Mouse (Mus musculus) cerebellum, adult 2 months (tissue): Measurements from ENCODE around the gene Ttn.

Experiments
- CTCF ChIP-seq: fragments of 200-500 bp; IDR thresholded peaks from 2 replicates; pipeline ENCODE4 v1.5.1; 2011; ENCODE audit warnings: low read depth, mild to moderate bottlenecking, control low read depth, low read length, moderate library complexity, borderline replicate concordance; ENCODE audit not compliant: insufficient read depth
- POLR2A ChIP-seq: fragments of 200-500 bp; IDR thresholded peaks from 2 replicates; pipeline ENCODE4 v1.6.1; 2011; ENCODE audit warnings: low read length, control low read depth, borderline replicate concordance; ENCODE audit not compliant: insufficient read depth

GRCm38 (mm10) chr2:76969637-76970036, 12.7 kb downstream of the Ttn start:
- TF ChIP-seq CTCF, result no peak
- no peak for TF ChIP-seq POLR2A
